Mouse (Mus musculus) neural tube, embryonic 11.5 days (tissue): Measurements from ENCODE around the gene Ep300. TPM values are rescaled to one million over a fixed set of nuclear protein-coding genes. Genes with fewer than 3 reads are reported as not detected.

Experiments used
- ATAC-seq: fragments of 200-750 bp; cut with Nextera tagmentation; 2 replicates; pipeline ENCODE4 v1.8.0; 2017; ENCODE audit warnings: moderate number of reproducible peaks, mild to moderate bottlenecking, moderate TSS enrichment, moderate library complexity; ENCODE audit not compliant: insufficient read depth, low FRiP score, low TSS enrichment
- DNase-seq: peaks from one replicate; pipeline ENCODE4 v3.0.0-alpha.2; 2015; ENCODE audit warnings: low spot score
- H3K27ac ChIP-seq: fragments of 300-500 bp; sonication (generic); 2 replicates; pipeline ENCODE4 v1.5.1; 2014; ENCODE audit warnings: low read depth, mild to moderate bottlenecking, low read length
- H3K27me3 ChIP-seq: fragments of 300-500 bp; sonication (generic); 2 replicates; pipeline ENCODE4 v1.6.1; 2014; ENCODE audit warnings: mild to moderate bottlenecking, low read length, mixed read lengths; ENCODE audit not compliant: control insufficient read depth, insufficient read depth
- H3K36me3 ChIP-seq: fragments of 300-500 bp; sonication (generic); 2 replicates; pipeline ENCODE4 v1.6.1; 2014; ENCODE audit warnings: mild to moderate bottlenecking, low read length, moderate library complexity, mixed read lengths; ENCODE audit not compliant: control insufficient read depth, insufficient read depth
- H3K4me1 ChIP-seq: fragments of 300-500 bp; sonication (generic); 2 replicates; pipeline ENCODE4 v1.6.1; 2014; ENCODE audit warnings: low read length, mixed read lengths; ENCODE audit not compliant: control insufficient read depth, insufficient read depth
- H3K4me2 ChIP-seq: fragments of 300-500 bp; sonication (generic); 2 replicates; pipeline ENCODE4 v1.6.1; 2014; ENCODE audit warnings: low read depth, mild to moderate bottlenecking, moderate library complexity
- H3K4me3 ChIP-seq: fragments of 300-500 bp; sonication (generic); 2 replicates; pipeline ENCODE4 v1.5.1; 2014; ENCODE audit warnings: low read depth, low read length
- H3K9ac ChIP-seq: fragments of 300-500 bp; sonication (generic); 2 replicates; pipeline ENCODE4 v1.6.1; 2014; ENCODE audit warnings: mild to moderate bottlenecking, low read length
- H3K9me3 ChIP-seq: fragments of 300-500 bp; sonication (generic); 2 replicates; pipeline ENCODE4 v1.6.1; 2016; ENCODE audit warnings: low read length; ENCODE audit not compliant: control insufficient read depth
- WGBS: fragments of 180-500 bp; shearing (Covaris S2); extraction: QIAGEN DNeasy Blood & Tissue Kit; methylation state at CpG from one replicate; pipeline ENCODE4 v1.1.7; 2014; 5-methylcytosine and 5-hydroxymethylcytosine counted together
- polyA plus RNA-seq: library from polyadenylated mRNA; unstranded; fragments of >200 nt; fragmentation: Nextera tagmentation; extraction: Ambion mirVana; gene quantifications from 2 replicates; pipeline ENCODE4 v1.2.1, GENCODE M21; 2014

Gene Ep300
- polyA plus RNA-seq, result 25.4 and 29.6 TPM in 2 replicates

- Histone ChIP-seq H3K4me1 (peaks cover 3% of the 10 kb centered on the region; the same call in 1 of the 2 replicates), H3K4me2 (peak within 1 kb of the TSS; percentile 78), H3K36me3 (no peaks in the 10 kb centered on the region), H3K9me3 (no peaks in the 10 kb centered on the region), H3K9ac (peak within 1 kb of the TSS; percentile 100), H3K4me3 (peak within 1 kb of the TSS; percentile 99), H3K27me3 (no peaks in the 10 kb centered on the region), H3K27ac (peak within 1 kb of the TSS; percentile 100)
- DNase-seq, result peak; percentile 97
- WGBS, result under 1% methylated on average over 40 of the region's 68 CpGs
- peak; percentile 93 for ATAC-seq
Measured at GRCm38 (mm10) chr15:81584913-81585745, at the start of gene Ep300. TSS of gene Ep300 (plus strand) at chr15:81585351.

- 35% methylated on average over 9 of the region's 9 CpGs for WGBS
- no peak overlapping the region for H3K4me3 ChIP-seq
- no peaks in the 10 kb centered on the region for H3K36me3 ChIP-seq
- ATAC-seq, result no peak
- H3K27ac ChIP-seq, result no peak overlapping the region
- no peaks in the 10 kb centered on the region for H3K4me1 ChIP-seq
- peak; percentile 12 for DNase-seq
- H3K27me3 ChIP-seq, result no peaks in the 10 kb centered on the region
- H3K9me3 ChIP-seq, result no peaks in the 10 kb centered on the region
- no peak overlapping the region for H3K9ac ChIP-seq
- no peak overlapping the region for H3K4me2 ChIP-seq
Measured at GRCm38 (mm10) chr15:81535881-81536351, 49.2 kb upstream of the Ep300 start.

- no peaks in the 10 kb centered on the region for H3K36me3 ChIP-seq
- no peak overlapping the region for H3K9ac ChIP-seq
- H3K4me3 ChIP-seq, result no peak overlapping the region
- H3K9me3 ChIP-seq, result no peaks in the 10 kb centered on the region
- H3K4me1 ChIP-seq, result no peaks in the 10 kb centered on the region
- no peak overlapping the region for H3K4me2 ChIP-seq
- H3K27me3 ChIP-seq, result no peaks in the 10 kb centered on the region
- DNase-seq (no peak), ATAC-seq (no peak)
- WGBS, result 85% methylated on average over 4 of the region's 4 CpGs
- no peak overlapping the region for H3K27ac ChIP-seq
Measured at GRCm38 (mm10) chr15:81538149-81538548, 47.0 kb upstream of the Ep300 start.

- ATAC-seq (no peak), DNase-seq (no peak)
- Histone ChIP-seq H3K4me1 (no peaks in the 10 kb centered on the region), H3K27me3 (no peaks in the 10 kb centered on the region), H3K27ac (no peak overlapping the region), H3K4me2 (no peak overlapping the region), H3K9me3 (no peaks in the 10 kb centered on the region), H3K4me3 (no peak overlapping the region), H3K9ac (no peak overlapping the region), H3K36me3 (no peaks in the 10 kb centered on the region)
- 75% methylated on average over 2 of the region's 2 CpGs for WGBS
Measured at GRCm38 (mm10) chr15:81539560-81539959, 45.6 kb upstream of the Ep300 start.

GRCm38 (mm10) chr15:81544916-81545315 lies 40.2 kb upstream of the Ep300 start:
- Histone ChIP-seq H3K4me1 (no peaks in the 10 kb centered on the region), H3K4me3 (no peak overlapping the region), H3K9ac (no peak overlapping the region), H3K9me3 (no peaks in the 10 kb centered on the region), H3K4me2 (no peak overlapping the region), H3K27me3 (no peaks in the 10 kb centered on the region), H3K36me3 (no peaks in the 10 kb centered on the region), H3K27ac (no peak overlapping the region)
- ATAC-seq, result no peak
- no peak for DNase-seq
- 92% methylated on average over 2 of the region's 2 CpGs for WGBS

DNA sequence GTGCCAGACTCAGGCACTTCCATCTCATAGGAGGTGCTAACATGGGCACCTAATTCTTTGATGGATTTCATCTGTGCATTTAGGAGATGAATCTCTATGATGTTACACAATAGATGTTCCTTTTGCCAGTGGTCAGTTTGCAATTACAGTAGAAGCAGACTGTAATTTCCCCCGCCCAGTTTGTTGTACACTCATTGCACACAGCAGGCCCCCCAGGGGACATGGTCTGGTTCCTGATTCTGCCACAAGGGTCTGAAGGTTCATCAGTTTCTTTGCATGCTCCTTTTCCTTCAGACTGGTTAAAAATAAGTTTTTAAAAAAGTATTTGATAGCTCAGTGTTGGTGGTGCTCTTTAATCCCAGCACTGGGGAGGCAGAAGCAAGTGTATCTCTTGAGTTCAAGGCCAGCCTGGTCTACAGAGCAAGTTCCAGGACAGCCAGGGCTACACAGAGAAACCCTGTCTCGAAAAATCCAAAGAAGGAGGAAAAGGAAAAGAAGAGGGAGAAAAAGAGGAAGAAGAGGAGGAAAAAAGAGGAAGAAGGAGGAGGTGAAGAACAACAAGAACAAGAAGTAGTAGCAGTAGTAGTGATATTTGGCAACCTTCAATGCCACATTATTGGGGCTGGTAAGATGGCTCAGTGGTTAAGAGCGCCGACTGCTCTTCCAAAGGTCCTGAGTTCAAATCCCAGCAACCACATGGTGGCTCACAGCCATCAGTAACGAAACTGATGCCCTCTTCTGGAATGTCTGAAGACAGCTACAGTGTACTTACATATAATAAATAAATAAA lies 39.6 kb upstream of the Ep300 start:
- no peaks in the 10 kb centered on the region for H3K36me3 ChIP-seq
- H3K27me3 ChIP-seq, result no peaks in the 10 kb centered on the region
- H3K9me3 ChIP-seq, result no peaks in the 10 kb centered on the region
- no peaks in the 10 kb centered on the region for H3K4me1 ChIP-seq
- no peak for ATAC-seq
- WGBS, result 87% methylated on average over 5 of the region's 5 CpGs
- H3K27ac ChIP-seq, result no peak overlapping the region
- H3K4me2 ChIP-seq, result no peak overlapping the region
- no peak overlapping the region for H3K4me3 ChIP-seq
- H3K9ac ChIP-seq, result no peak overlapping the region
- no peak for DNase-seq

- no peaks in the 10 kb centered on the region for H3K27me3 ChIP-seq
- H3K27ac ChIP-seq, result no peak overlapping the region
- ATAC-seq (no peak), DNase-seq (no peak)
- no peak overlapping the region for H3K4me3 ChIP-seq
- H3K9me3 ChIP-seq, result no peaks in the 10 kb centered on the region
- H3K4me1 ChIP-seq, result no peaks in the 10 kb centered on the region
- H3K9ac ChIP-seq, result no peak overlapping the region
- H3K4me2 ChIP-seq, result no peak overlapping the region
- no peaks in the 10 kb centered on the region for H3K36me3 ChIP-seq
- WGBS, result 84% methylated on average over 1 of the region's 1 CpGs
Measured at GRCm38 (mm10) chr15:81553455-81553854, 31.7 kb upstream of the Ep300 start.

DNA sequence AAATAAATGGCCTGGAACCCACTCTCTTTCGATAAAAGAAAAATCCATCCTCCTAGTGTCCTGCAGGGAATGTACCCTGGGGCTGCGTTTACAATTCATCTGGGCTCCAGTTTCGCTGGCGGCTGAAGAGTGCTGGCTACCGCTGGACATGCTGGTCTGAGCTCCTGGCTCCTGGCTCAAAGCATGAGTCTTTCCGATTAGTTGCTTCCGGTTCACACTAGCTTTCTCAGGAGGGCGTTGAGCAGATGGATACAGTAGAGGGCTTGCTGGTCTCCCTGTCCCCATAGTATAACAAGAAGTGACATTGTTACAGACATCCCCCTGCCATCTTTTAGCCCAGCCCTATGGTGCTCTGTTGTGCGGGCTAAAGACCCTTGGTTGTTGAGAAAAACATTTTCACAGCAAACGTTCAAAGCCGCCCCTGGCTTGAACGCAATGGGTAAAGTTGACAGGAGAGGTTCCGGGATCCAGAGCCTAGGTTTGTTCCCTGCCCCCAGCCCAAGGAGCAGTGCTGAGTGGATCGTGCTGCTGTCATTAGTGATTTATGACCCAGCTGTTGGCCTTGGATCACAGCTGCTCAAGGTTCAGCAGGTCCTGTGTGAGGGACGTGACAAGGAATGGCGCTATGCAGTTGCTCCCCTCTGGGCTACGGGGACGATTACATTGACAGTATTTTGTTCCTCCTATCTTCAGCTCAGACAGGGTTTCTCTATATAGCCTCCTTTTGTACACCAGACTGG lies 30.4 kb upstream of the Ep300 start:
- ATAC-seq, result no peak
- no peak overlapping the region for H3K9ac ChIP-seq
- peak; percentile 33 for DNase-seq
- H3K4me3 ChIP-seq, result no peak overlapping the region
- H3K27me3 ChIP-seq, result no peaks in the 10 kb centered on the region
- no peaks in the 10 kb centered on the region for H3K36me3 ChIP-seq
- no peaks in the 10 kb centered on the region for H3K4me1 ChIP-seq
- WGBS, result 45% methylated on average over 18 of the region's 18 CpGs
- no peaks in the 10 kb centered on the region for H3K9me3 ChIP-seq
- no peak overlapping the region for H3K27ac ChIP-seq
- no peak overlapping the region for H3K4me2 ChIP-seq
